Mouse (Mus musculus) heart, embryonic 16.5 days (tissue): ENCODE measurements around the gene Klrb1. TPM values are rescaled to one million over a fixed set of nuclear protein-coding genes. Genes with fewer than 3 reads are reported as not detected.

Experiments used
- ATAC-seq: fragments of 200-750 bp; cut with Nextera tagmentation; replicated peaks from 2 replicates; pipeline ENCODE4 v1.8.0; 2017; ENCODE audit warnings: moderate number of reproducible peaks; ENCODE audit not compliant: insufficient read depth, low FRiP score; ENCODE audit errors: extremely low read depth
- H3K27ac ChIP-seq: fragments of 300-500 bp; sonication (generic); 2 replicates; pipeline ENCODE4 v1.5.1; 2014; ENCODE audit warnings: mild to moderate bottlenecking, low read length, control low read depth, moderate library complexity
- H3K27me3 ChIP-seq: fragments of 300-500 bp; sonication (generic); 2 replicates; pipeline ENCODE4 v1.6.1; 2014; ENCODE audit warnings: low read length, mixed read lengths; ENCODE audit not compliant: control insufficient read depth, insufficient read depth
- H3K36me3 ChIP-seq: fragments of 300-500 bp; sonication (generic); 2 replicates; pipeline ENCODE4 v1.6.1; 2014; ENCODE audit not compliant: control insufficient read depth, insufficient read depth
- H3K4me1 ChIP-seq: fragments of 300-500 bp; sonication (generic); 2 replicates; pipeline ENCODE4 v1.6.1; 2014; ENCODE audit warnings: low read length, mixed read lengths; ENCODE audit not compliant: control insufficient read depth, insufficient read depth
- H3K4me2 ChIP-seq: fragments of 300-500 bp; sonication (generic); 2 replicates; pipeline ENCODE4 v1.6.1; 2014; ENCODE audit warnings: low read depth, mild to moderate bottlenecking, control low read depth, low read length
- H3K4me3 ChIP-seq: fragments of 300-500 bp; sonication (generic); 2 replicates; pipeline ENCODE4 v1.5.1; 2014; ENCODE audit warnings: mild to moderate bottlenecking, control low read depth, low read length
- H3K9ac ChIP-seq: fragments of 300-500 bp; sonication (generic); 2 replicates; pipeline ENCODE4 v1.6.1; 2014; ENCODE audit warnings: low read length, control low read depth
- H3K9me3 ChIP-seq: fragments of 300-500 bp; sonication (generic); replicated peaks from 2 replicates; pipeline ENCODE4 v1.6.1; 2016; ENCODE audit warnings: low read length; ENCODE audit not compliant: control insufficient read depth
- WGBS: fragments of 180-500 bp; shearing (Covaris S2); extraction: QIAGEN DNeasy Blood & Tissue Kit; methylation state at CpG from one replicate; pipeline ENCODE4 v1.1.7; 2014; 5-methylcytosine and 5-hydroxymethylcytosine counted together
- polyA plus RNA-seq: library from polyadenylated mRNA; unstranded; fragments of >200 nt; fragmentation: Nextera tagmentation; extraction: Ambion mirVana; gene quantifications from 2 replicates; pipeline ENCODE4 v1.2.1, GENCODE M21; 2015

Gene Klrb1
- polyA plus RNA-seq, 1 experiment from 2014 or later: not detected

GRCm38 (mm10) chr6:128737445-128737844 lies 14.6 kb upstream of the Klrb1 start:
- WGBS: 76% methylated on average over 7 of the region's 7 CpGs
- Histone ChIP-seq H3K27ac (no peak overlapping the region), H3K27me3 (no peaks in the 10 kb centered on the region), H3K9ac (no peak overlapping the region), H3K4me1 (no peaks in the 10 kb centered on the region), H3K9me3 (no peaks in the 10 kb centered on the region), H3K4me2 (no peak overlapping the region), H3K4me3 (no peak overlapping the region), H3K36me3 (no peaks in the 10 kb centered on the region)
- no peak for ATAC-seq

- Histone ChIP-seq H3K27ac (no peak overlapping the region), H3K4me1 (no peaks in the 10 kb centered on the region), H3K36me3 (no peaks in the 10 kb centered on the region), H3K4me3 (no peak overlapping the region), H3K9me3 (no peaks in the 10 kb centered on the region), H3K4me2 (no peak overlapping the region), H3K9ac (no peak overlapping the region), H3K27me3 (no peaks in the 10 kb centered on the region)
- ATAC-seq: no peak
Measured at GRCm38 (mm10) chr6:128736100-128736499, 13.2 kb upstream of the Klrb1 start.

GRCm38 (mm10) chr6:128734896-128735295 lies 12.0 kb upstream of the Klrb1 start:
- Histone ChIP-seq H3K4me1 (no peaks in the 10 kb centered on the region), H3K9ac (no peak overlapping the region), H3K36me3 (no peaks in the 10 kb centered on the region), H3K4me2 (no peak overlapping the region), H3K9me3 (no peaks in the 10 kb centered on the region), H3K27me3 (no peaks in the 10 kb centered on the region), H3K4me3 (no peak overlapping the region), H3K27ac (no peak overlapping the region)
- ATAC-seq: no peak

GRCm38 (mm10) chr6:128733908-128734679 lies 11.2 kb upstream of the Klrb1 start:
- WGBS: 51% methylated on average over 5 of the region's 5 CpGs
- H3K27ac ChIP-seq: no peak overlapping the region
- no peak for ATAC-seq
- no peaks in the 10 kb centered on the region for H3K4me1 ChIP-seq
- H3K4me2 ChIP-seq: no peak overlapping the region
- no peak overlapping the region for H3K9ac ChIP-seq
- no peak overlapping the region for H3K4me3 ChIP-seq
- H3K9me3 ChIP-seq: no peaks in the 10 kb centered on the region
- H3K27me3 ChIP-seq: no peaks in the 10 kb centered on the region
- no peaks in the 10 kb centered on the region for H3K36me3 ChIP-seq

GRCm38 (mm10) chr6:128732032-128732431 lies 9.2 kb upstream of the Klrb1 start:
- no peaks in the 10 kb centered on the region for H3K4me1 ChIP-seq
- no peak overlapping the region for H3K4me3 ChIP-seq
- H3K4me2 ChIP-seq: no peak overlapping the region
- H3K9ac ChIP-seq: no peak overlapping the region
- H3K27ac ChIP-seq: no peak overlapping the region
- no peaks in the 10 kb centered on the region for H3K36me3 ChIP-seq
- H3K9me3 ChIP-seq: no peaks in the 10 kb centered on the region
- WGBS: 74% methylated on average over 3 of the region's 3 CpGs
- no peak for ATAC-seq
- H3K27me3 ChIP-seq: no peaks in the 10 kb centered on the region

DNA sequence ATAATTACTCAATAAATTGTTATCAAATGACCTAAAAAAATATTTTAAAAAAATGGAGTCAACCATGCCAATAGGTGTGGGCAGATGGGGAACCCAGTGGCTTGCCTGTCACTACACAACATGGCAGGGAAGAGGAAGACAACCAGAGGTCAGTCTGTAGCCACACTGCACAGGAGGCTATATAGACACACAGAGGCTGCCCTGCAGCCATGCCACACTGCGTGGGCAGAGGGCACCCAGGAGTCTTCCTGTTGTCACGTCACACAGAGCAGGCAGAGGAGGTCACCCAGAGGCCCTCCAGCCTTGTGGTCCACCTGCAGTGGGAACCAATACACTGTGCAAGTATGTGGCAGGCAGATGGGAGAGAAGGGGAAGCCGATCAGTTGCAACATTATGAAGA lies 21.2 kb downstream of the Klrb1 start:
- Histone ChIP-seq H3K9me3 (no peaks in the 10 kb centered on the region), H3K27me3 (no peaks in the 10 kb centered on the region), H3K9ac (no peak overlapping the region), H3K4me2 (no peak overlapping the region), H3K27ac (no peak overlapping the region), H3K36me3 (no peaks in the 10 kb centered on the region), H3K4me3 (no peak overlapping the region), H3K4me1 (no peaks in the 10 kb centered on the region)
- no peak for ATAC-seq
- 69% methylated on average over 3 of the region's 3 CpGs for WGBS

DNA sequence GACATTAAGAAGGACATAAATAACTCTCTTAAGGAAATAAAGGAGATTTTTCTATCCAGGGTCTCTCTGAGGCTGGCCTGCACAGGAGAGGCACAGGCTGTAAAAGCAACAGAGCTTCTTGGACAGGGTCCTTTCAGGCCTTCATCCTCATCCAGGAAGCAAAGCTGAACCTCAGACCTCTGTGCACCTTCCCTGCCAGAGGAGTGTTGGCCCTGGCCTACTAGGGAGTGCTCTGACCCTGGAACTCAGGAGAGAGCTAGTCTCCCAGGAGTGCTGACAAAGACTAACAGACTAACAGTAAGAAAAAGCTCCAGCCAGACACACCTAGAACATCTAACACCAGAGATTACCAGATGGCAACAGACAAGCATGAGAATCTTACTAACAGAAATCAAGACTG lies 43.3 kb downstream of the Klrb1 start:
- H3K9ac ChIP-seq: no peak overlapping the region
- no peak overlapping the region for H3K4me3 ChIP-seq
- ATAC-seq: no peak
- no peaks in the 10 kb centered on the region for H3K27me3 ChIP-seq
- no peak overlapping the region for H3K27ac ChIP-seq
- no peak overlapping the region for H3K4me2 ChIP-seq
- H3K4me1 ChIP-seq: no peaks in the 10 kb centered on the region
- no peaks in the 10 kb centered on the region for H3K36me3 ChIP-seq
- no peaks in the 10 kb centered on the region for H3K9me3 ChIP-seq

DNA sequence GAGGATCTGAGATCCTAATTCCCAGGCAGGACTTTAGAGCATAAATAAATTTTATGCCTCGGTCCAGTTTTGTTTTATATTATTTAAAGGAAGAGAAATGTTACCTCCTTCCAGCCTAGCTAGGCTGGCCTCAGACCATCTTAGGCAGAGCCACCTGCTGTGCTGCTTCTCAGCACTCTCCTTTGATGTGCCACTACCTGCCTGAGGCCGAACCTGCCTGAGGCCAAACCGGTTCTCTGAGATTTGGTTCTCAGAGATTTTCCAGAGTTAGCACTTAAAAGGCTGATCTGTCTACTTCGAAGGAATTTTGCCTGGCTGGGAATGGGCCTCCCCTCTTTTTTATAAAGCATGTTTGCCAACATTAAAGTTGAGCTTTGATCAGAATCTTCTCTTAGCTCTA lies 52.9 kb downstream of the Klrb1 start:
- no peak overlapping the region for H3K4me3 ChIP-seq
- H3K27me3 ChIP-seq: no peaks in the 10 kb centered on the region
- peaks cover 3% of the 10 kb centered on the region; the same call in 1 of the 2 replicates for H3K9me3 ChIP-seq
- H3K4me2 ChIP-seq: no peak overlapping the region
- no peak overlapping the region for H3K9ac ChIP-seq
- H3K36me3 ChIP-seq: no peaks in the 10 kb centered on the region
- no peaks in the 10 kb centered on the region for H3K4me1 ChIP-seq
- 45% methylated on average over 4 of the region's 4 CpGs for WGBS
- no peak overlapping the region for H3K27ac ChIP-seq
- ATAC-seq: no peak

GRCm38 (mm10) chr6:128662206-128662605 lies 60.7 kb downstream of the Klrb1 start, which contains the start of gene Clec2h:
Clec2h (plus strand) TSS chr6:128662385.
- Histone ChIP-seq H3K36me3 (no peaks in the 10 kb centered on the region), H3K27ac (no peak within 1 kb of the TSS), H3K4me2 (no peak within 1 kb of the TSS), H3K4me1 (no peaks in the 10 kb centered on the region), H3K9me3 (no peaks in the 10 kb centered on the region), H3K4me3 (no peak within 1 kb of the TSS), H3K27me3 (no peaks in the 10 kb centered on the region), H3K9ac (no peak within 1 kb of the TSS)
- WGBS: 6% methylated on average over 1 of the region's 1 CpGs
- ATAC-seq: no peak
